Mouse (Mus musculus) olfactory bulb, adult 2 months (tissue): ENCODE data around the gene Smad6. TPM values are rescaled to one million over a fixed set of nuclear protein-coding genes. Genes with fewer than 3 reads are reported as not detected.

Experiments
- H3K27ac ChIP-seq: fragments of 200-500 bp; 2 replicates; pipeline ENCODE4 v1.5.1; 2012; ENCODE audit warnings: low read depth, low read length; ENCODE audit not compliant: insufficient read depth
- H3K4me1 ChIP-seq: fragments of 200-500 bp; 2 replicates; pipeline ENCODE4 v1.6.1; 2012; ENCODE audit warnings: low read length; ENCODE audit not compliant: control insufficient read depth, insufficient read depth
- H3K4me3 ChIP-seq: fragments of 200-500 bp; 2 replicates; pipeline ENCODE4 v1.5.1; 2012; ENCODE audit warnings: mild to moderate bottlenecking, low read depth, low read length, moderate library complexity; ENCODE audit not compliant: insufficient read depth
- CTCF ChIP-seq: fragments of 200-500 bp; IDR thresholded peaks from 2 replicates; pipeline ENCODE4 v1.5.1; 2012; ENCODE audit warnings: low read depth, mild to moderate bottlenecking, low read length, moderate library complexity; ENCODE audit not compliant: insufficient read depth
- POLR2A ChIP-seq: fragments of 200-500 bp; IDR thresholded peaks from 2 replicates; pipeline ENCODE4 v1.6.1; 2012; ENCODE audit warnings: mild to moderate bottlenecking, low read depth, low read length, moderate library complexity; ENCODE audit not compliant: insufficient read depth
- WGBS: fragments of 180-500 bp; shearing (Covaris S2); methylation state at CpG from one replicate; pipeline ENCODE4 v1.1.7; 2018; 5-methylcytosine and 5-hydroxymethylcytosine counted together
- polyA plus RNA-seq: library from polyadenylated mRNA; stranded (reverse); fragments of >200 nt; gene quantifications from 2 replicates; pipeline ENCODE4 v1.2.4, GENCODE M21; 2012; ENCODE audit warnings: low replicate concordance; ENCODE audit not compliant: missing spikeins, insufficient read depth, insufficient read length

Gene Smad6
- polyA plus RNA-seq, 1 experiment, result not detected

GRCm38 (mm10) chr9:64024976-64025375 is 3.1 kb upstream of the Smad6 start:
- 51% methylated on average over 2 of the region's 2 CpGs for WGBS
- H3K27ac ChIP-seq, result no peak overlapping the region
- no peak for TF ChIP-seq POLR2A
- no peak for TF ChIP-seq CTCF
- H3K4me1 ChIP-seq, result peaks cover 27% of the 10 kb centered on the region
- H3K4me3 ChIP-seq, result no peak overlapping the region

GRCm38 (mm10) chr9:64022562-64023366 is 905 bp upstream of the Smad6 start:
- peaks cover 29% of the 10 kb centered on the region for H3K4me1 ChIP-seq
- 2% methylated on average over 52 of the region's 54 CpGs for WGBS
- TF ChIP-seq CTCF, result no peak
- TF ChIP-seq POLR2A, result no peak
- H3K27ac ChIP-seq, result no peak overlapping the region
- H3K4me3 ChIP-seq, result peak overlapping the region; percentile 31

- TF ChIP-seq POLR2A (no peak), CTCF (no peak)
- H3K4me1 ChIP-seq, result peaks cover 29% of the 10 kb centered on the region
- H3K27ac ChIP-seq, result no peak overlapping the region
- peak overlapping the region; percentile 46 for H3K4me3 ChIP-seq
- WGBS, result under 1% methylated on average over 32 of the region's 32 CpGs
These were observed 474 bp downstream of the Smad6 start for GRCm38 (mm10) chr9:64021319-64021850.

- TF ChIP-seq CTCF (no peak), POLR2A (no peak)
- Histone ChIP-seq H3K4me1 (peaks cover 29% of the 10 kb centered on the region), H3K27ac (no peak overlapping the region), H3K4me3 (peak overlapping the region; percentile 46)
- WGBS, result under 1% methylated on average over 89 of the region's 89 CpGs
These were observed 1.1 kb downstream of the Smad6 start for GRCm38 (mm10) chr9:64020606-64021318.

- TF ChIP-seq POLR2A (no peak), CTCF (no peak)
- WGBS, result 2% methylated on average over 50 of the region's 50 CpGs
- Histone ChIP-seq H3K27ac (no peak overlapping the region), H3K4me3 (peak overlapping the region; percentile 46), H3K4me1 (peaks cover 29% of the 10 kb centered on the region)
These were observed 1.7 kb downstream of the Smad6 start for GRCm38 (mm10) chr9:64020171-64020605.

- Histone ChIP-seq H3K4me1 (peaks cover 29% of the 10 kb centered on the region), H3K27ac (no peak overlapping the region), H3K4me3 (no peak overlapping the region; the same call in 1 of the 2 replicates)
- TF ChIP-seq POLR2A, result no peak
- TF ChIP-seq CTCF, result no peak
- 67% methylated on average over 10 of the region's 10 CpGs for WGBS
These were observed 2.6 kb downstream of the Smad6 start for GRCm38 (mm10) chr9:64019036-64019886.

GRCm38 (mm10) chr9:64017861-64018793 is 3.7 kb downstream of the Smad6 start:
- no peak overlapping the region for H3K27ac ChIP-seq
- 28% methylated on average over 23 of the region's 23 CpGs for WGBS
- peaks cover 29% of the 10 kb centered on the region for H3K4me1 ChIP-seq
- no peak overlapping the region for H3K4me3 ChIP-seq
- no peak for TF ChIP-seq POLR2A
- TF ChIP-seq CTCF, result no peak
